ENCODE assay signal across 9 mouse cellular contexts in the genomic region with DNA sequence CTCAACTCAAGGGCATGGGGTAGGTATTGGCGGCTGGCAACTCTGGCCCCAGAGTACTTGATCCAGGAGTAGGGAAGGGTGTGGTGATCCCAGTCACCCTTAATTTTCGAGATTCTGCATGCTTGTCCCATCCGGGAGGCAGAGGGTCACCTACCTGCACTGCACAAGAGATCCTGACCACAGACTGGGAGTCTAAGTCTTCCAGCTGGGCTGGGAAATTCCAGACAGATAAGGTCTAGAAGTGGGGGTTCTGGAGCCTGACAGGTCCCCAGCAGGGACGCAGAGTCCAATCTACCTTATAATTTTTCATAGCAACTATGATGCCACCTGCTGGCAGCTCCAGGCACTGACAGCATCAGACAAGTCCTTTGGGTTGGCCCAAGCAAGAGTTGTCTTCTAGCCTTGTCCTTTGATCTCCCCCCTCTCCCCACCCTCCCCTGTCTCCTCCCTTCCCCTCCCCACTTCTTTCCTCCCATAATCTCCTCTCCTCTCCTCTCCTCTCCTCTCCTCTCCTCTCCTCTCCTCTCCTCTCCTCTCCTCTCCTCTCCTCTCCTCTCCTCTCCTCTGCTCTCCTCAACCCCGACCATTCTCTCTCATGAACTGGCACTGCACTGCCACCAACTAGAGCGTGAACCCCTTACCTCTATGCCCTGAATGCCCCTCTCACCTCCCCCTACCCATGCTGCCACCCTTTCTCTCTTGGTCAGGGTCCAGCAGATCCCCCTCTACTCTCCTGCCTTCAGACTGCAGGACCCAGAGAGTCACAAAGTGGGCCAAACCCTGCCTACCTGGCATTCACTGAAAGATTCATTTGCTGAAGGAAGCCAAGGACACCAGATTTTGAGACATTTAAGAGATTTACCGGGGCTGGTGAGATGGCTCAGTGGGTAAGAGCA. TPM values are rescaled to one million over a fixed set of nuclear protein-coding genes. Genes with fewer than 3 reads are reported as not detected.
DNase-seq lines count a peak whose midpoint lies in the region; ATAC-seq and TF ChIP-seq lines count a peak whose summit lies in the region.
"Had no signal": no experiment of that assay in that cellular context is flagged by ENCODE, and none has a peak within 500 bp of the region (broad histone marks: within the 10 kb centered on the region; RNA-seq: fewer than 3 reads in every experiment).

No protein-coding gene starts in this region.

- H3K4me2 ChIP-seq in hindbrain, embryonic 14.5 days (replicated peaks), result no peak overlapping the region
- no peak overlapping the region for H3K4me2 ChIP-seq in neural tube, embryonic 11.5 days (ENCODE audit: low read depth)
- H3K4me2 ChIP-seq: heart, embryonic 13.5 days had no signal

- no peaks in the 10 kb centered on the region for H3K27me3 ChIP-seq in testis, adult 2 months (ENCODE audit: control insufficient read depth, insufficient read depth, low read length)
- no peaks in the 10 kb centered on the region for H3K27me3 ChIP-seq in hindbrain, embryonic 14.5 days (ENCODE audit: control insufficient read depth, insufficient read depth, low read length)
- no peaks in the 10 kb centered on the region for H3K27me3 ChIP-seq in neural tube, embryonic 11.5 days (ENCODE audit: control insufficient read depth, insufficient read depth, low read length)

- H3K27ac ChIP-seq in testis, adult 2 months (ENCODE audit: control insufficient read depth, insufficient read depth, low read depth, low read length), result no peak overlapping the region
- no peak overlapping the region for H3K27ac ChIP-seq in hindbrain, embryonic 14.5 days
- H3K27ac ChIP-seq in neural tube, embryonic 11.5 days (ENCODE audit: low read depth, low read length), result no peak overlapping the region
- H3K27ac ChIP-seq: heart, embryonic 13.5 days had no signal

- TF ChIP-seq CTCF in testis, adult 2 months (IDR thresholded peaks at IDR 0.05; ENCODE audit: control insufficient read depth, insufficient read depth, insufficient replicate concordance, low read depth, low read length), result peak; percentile 63; the same call in 1 of the 2 replicates

- H3K9me3 ChIP-seq in hindbrain, embryonic 14.5 days (ENCODE audit: control insufficient read depth, low read length), result no peaks in the 10 kb centered on the region
- H3K9me3 ChIP-seq in neural tube, embryonic 11.5 days (ENCODE audit: control insufficient read depth, low read length), result no peaks in the 10 kb centered on the region
- H3K9me3 ChIP-seq: heart, embryonic 13.5 days had no signal

- H3K4me1 ChIP-seq in testis, adult 2 months (ENCODE audit: control insufficient read depth, insufficient read depth, low read length), result peaks cover 2% of the 10 kb centered on the region
- H3K4me1 ChIP-seq in hindbrain, embryonic 14.5 days (replicated peaks; ENCODE audit: control insufficient read depth, insufficient read depth, low read length), result peaks cover 5% of the 10 kb centered on the region; the same call in 1 of the 2 replicates
- no peaks in the 10 kb centered on the region for H3K4me1 ChIP-seq in neural tube, embryonic 11.5 days (ENCODE audit: control insufficient read depth, insufficient read depth, low read length)

- DNase-seq in testis, postnatal 14 days (ENCODE audit: low spot score), result no peak
- DNase-seq in adrenal gland, adult 8-10 months, result peak; percentile 25
- peak; percentile 80 for DNase-seq in embryo, embryonic 10.5 days (ENCODE audit: low spot score)
- DNase-seq in hindbrain, embryonic 14.5 days (ENCODE audit: low spot score), result peak; percentile 82
- DNase-seq in left cerebral cortex, postnatal 10 days (ENCODE audit: extremely low spot score in 1 of 2, low spot score in 2 of 2), result peak; percentile 48 to 64
- DNase-seq in neural tube, embryonic 11.5 days (ENCODE audit: low spot score), result peak; percentile 68
- DNase-seq in thymus, postnatal 36 days, result peak; percentile 53 to 60

- TF ChIP-seq POLR2A in testis, adult 2 months (IDR thresholded peaks at IDR 0.05; ENCODE audit: control insufficient read depth, low read depth, low read length), result no peak

- no peak for ATAC-seq in hindbrain, embryonic 14.5 days (ENCODE audit: low FRiP score)
- ATAC-seq in neural tube, embryonic 11.5 days (ENCODE audit: insufficient read depth, low FRiP score, low TSS enrichment), result no peak

- 47% methylated on average over 7 of the region's 7 CpGs for WGBS in hindbrain, embryonic 14.5 days
- 54% methylated on average over 6 of the region's 7 CpGs for WGBS in neural tube, embryonic 11.5 days

- intact Hi-C loops in left cerebral cortex, postnatal 10 days (cut with DNase I), result loop anchor here (2.0 kb wide), 1 partner anchor 61 kb away; no protein-coding TSS in a partner anchor

- no peaks in the 10 kb centered on the region for H3K36me3 ChIP-seq in testis, adult 2 months (ENCODE audit: control insufficient read depth, insufficient read depth, low read length)
- no peaks in the 10 kb centered on the region for H3K36me3 ChIP-seq in hindbrain, embryonic 14.5 days (replicated peaks; ENCODE audit: control insufficient read depth, insufficient read depth)
- no peaks in the 10 kb centered on the region for H3K36me3 ChIP-seq in neural tube, embryonic 11.5 days (ENCODE audit: control insufficient read depth, insufficient read depth, low read length)
- H3K36me3 ChIP-seq: heart, embryonic 13.5 days had no signal

- H3K9ac ChIP-seq in hindbrain, embryonic 14.5 days, result no peak overlapping the region
- H3K9ac ChIP-seq in neural tube, embryonic 11.5 days (ENCODE audit: low read length), result no peak overlapping the region
- H3K9ac ChIP-seq: heart, embryonic 13.5 days had no signal

- H3K4me3 ChIP-seq in testis, adult 2 months (ENCODE audit: control insufficient read depth, low read depth, low read length), result no peak overlapping the region
- H3K4me3 ChIP-seq in hindbrain, embryonic 14.5 days (replicated peaks; ENCODE audit: low read length), result no peak overlapping the region
- no peak overlapping the region for H3K4me3 ChIP-seq in neural tube, embryonic 11.5 days (ENCODE audit: low read depth, low read length)
- H3K4me3 ChIP-seq: heart, embryonic 13.5 days had no signal

RNA-seq across cellular contexts. Expression of a gene that starts 15.7 kb away (rescaled TPM):
- 0.40 and 0.53 TPM in 2 replicates for polyA plus RNA-seq in testis, adult 2 months (2012; rRNA removed)
- total RNA-seq in adrenal gland, adult 8-10 months (2022), result 1 to 10 TPM; 1.0 to 1.6 (median 1.3) TPM
- polyA plus RNA-seq in hindbrain, embryonic 14.5 days (2014; fragmentation: Nextera tagmentation; extraction: Ambion mirVana), result 5.4 and 5.6 TPM in 2 replicates
- 1 to 10 TPM; 4.0 TPM for total RNA-seq in left cerebral cortex, postnatal 10 days (2021)
- polyA plus RNA-seq in neural tube, embryonic 11.5 days (2014; fragmentation: Nextera tagmentation; extraction: Ambion mirVana), result 1.4 and 2.0 TPM in 2 replicates

RNA-seq across cellular contexts. Expression of a gene that starts 18.0 kb away (rescaled TPM):
- polyA plus RNA-seq in testis, adult 2 months (2012; rRNA removed), result 22.0 TPM in 2 replicates
- total RNA-seq in adrenal gland, adult 8-10 months (2022), result 10 to 100 TPM; 11.6 to 19.6 (median 17.9) TPM
- polyA plus RNA-seq in hindbrain, embryonic 14.5 days (2014; fragmentation: Nextera tagmentation; extraction: Ambion mirVana), result 16.7 and 19.1 TPM in 2 replicates
- total RNA-seq in left cerebral cortex, postnatal 10 days (2021), result 10 to 100 TPM; 14.3 to 16.6 TPM
- polyA plus RNA-seq in neural tube, embryonic 11.5 days (2014; fragmentation: Nextera tagmentation; extraction: Ambion mirVana), result 11.1 and 12.4 TPM in 2 replicates

RNA-seq across cellular contexts. Expression of a gene that starts 43.3 kb away (rescaled TPM):
- polyA plus RNA-seq in testis, adult 2 months (2012; rRNA removed), result 5.2 and 8.2 TPM in 2 replicates
- total RNA-seq in adrenal gland, adult 8-10 months (2022), result 10 to 100 TPM in 2 of 4 experiments, 1 to 10 TPM in 2; 9.1 to 17.3 (median 11.7) TPM
- 6.8 and 7.7 TPM in 2 replicates for polyA plus RNA-seq in hindbrain, embryonic 14.5 days (2014; fragmentation: Nextera tagmentation; extraction: Ambion mirVana)
- 10 to 100 TPM; 33.8 to 37.8 TPM for total RNA-seq in left cerebral cortex, postnatal 10 days (2021)
- polyA plus RNA-seq in neural tube, embryonic 11.5 days (2014; fragmentation: Nextera tagmentation; extraction: Ambion mirVana), result 1.4 and 1.8 TPM in 2 replicates
